9 mouse cellular contexts compared by ENCODE assay signal in genomic region chr2:6226361-6227058, GRCm38 (mm10). TPM values are rescaled to one million over a fixed set of nuclear protein-coding genes. Genes with fewer than 3 reads are reported as not detected.
A peak's percentile ranks its signal among the peaks of the same experiment; 100 is the strongest.
DNase-seq lines count a peak whose midpoint lies in the region; ATAC-seq lines count a peak whose summit lies in the region.
"Had no signal": no experiment of that assay in that cellular context is flagged by ENCODE, and none has a peak within 500 bp of the region (broad histone marks: within the 10 kb centered on the region; RNA-seq: fewer than 3 reads in every experiment).

No protein-coding gene starts in this region.

- intact Hi-C loops in heart, postnatal 14 days (cut with DNase I): no loop called here

- no peak for ATAC-seq in erythroid progenitor cell, adult 5-6 weeks (replicated peaks; ENCODE audit: low FRiP score, poor library complexity, severe bottlenecking)

- DNase-seq in heart, adult 11 months: peak; percentile 89
- no peak for DNase-seq in heart, postnatal 14 days
- peak; percentile 72 for DNase-seq in adrenal gland, adult 2 months
- DNase-seq in cerebellum, adult 9-11 months: peak; percentile 92
- DNase-seq in kidney, postnatal 36 days: peak; percentile 35 to 59
- no peak for DNase-seq in urinary bladder, postnatal 36 days (ENCODE audit: low spot score in 2 of 2)
- DNase-seq in testis, postnatal 14 days (ENCODE audit: low spot score): no peak
- DNase-seq: B cell, adult 2 months had no signal

RNA-seq across cellular contexts. Expression of gene Echdc3, which starts 13.7 kb away (rescaled TPM):
- total RNA-seq in heart, postnatal 14 days (2021): 10 to 100 TPM; 16.3 to 17.0 TPM
- total RNA-seq in adrenal gland, adult 2 months (2021): 10 to 100 TPM; 40.3 to 69.0 TPM
- 58.0 and 70.1 TPM in 2 replicates for polyA plus RNA-seq in adrenal gland, adult 2 months (2012; rRNA removed)
- not detected in 2 replicates for total RNA-seq in erythroid progenitor cell, adult 5-6 weeks (2015; ENCODE audit: low replicate concordance)
- not detected in 2 replicates for total RNA-seq in erythroid progenitor cell, adult 5-6 weeks (2017; ENCODE audit: low replicate concordance)

Comparison
In these comparisons a context has a peak if more than half of its experiments do, and no peak if none do; other contexts are left out.
1. DNase-seq: peak in heart, adult 11 months (single experiment), adrenal gland, adult 2 months (single experiment), cerebellum, adult 9-11 months (single experiment) and kidney, postnatal 36 days (2 of 2); none in heart, postnatal 14 days (0 of 2), urinary bladder, postnatal 36 days (0 of 2) and testis, postnatal 14 days (single experiment).
2. RNA of gene Echdc3, which starts 13.7 kb away (total RNA-seq): 40.3 to 69.0 TPM in adrenal gland, adult 2 months and 16.3 to 17.0 TPM in heart, postnatal 14 days; not detected in erythroid progenitor cell, adult 5-6 weeks; every median in the first group is over 10 times any median in the second.